Mouse (Mus musculus) C2C12 (cell line): ENCODE measurements around the gene Bcas3. TPM values are rescaled to one million over a fixed set of nuclear protein-coding genes. Genes with fewer than 3 reads are reported as not detected.
"Not testable (repeated sequence)": the region's sequence is repeated elsewhere in the genome, so short reads cannot be mapped to it uniquely, and the experiment has no call there.

Experiments
- H3K27me3 ChIP-seq: one replicate; pipeline ENCODE4 v1.6.1; 2011; ENCODE audit not compliant: control insufficient read depth, insufficient read depth, insufficient read length
- H3K36me3 ChIP-seq: one replicate; pipeline ENCODE4 v1.6.1; 2011; ENCODE audit not compliant: control insufficient read depth, insufficient read depth
- H3K4me3 ChIP-seq: one replicate; pipeline ENCODE4 v1.5.1; 2011; ENCODE audit warnings: mild to moderate bottlenecking, control low read depth; ENCODE audit not compliant: poor library complexity, insufficient read depth, severe bottlenecking
- H3K79me2 ChIP-seq: one replicate; pipeline ENCODE4 v1.6.1; 2011; ENCODE audit not compliant: control insufficient read depth, insufficient read depth
- H3K79me3 ChIP-seq: one replicate; pipeline ENCODE4 v1.6.1; 2011; ENCODE audit warnings: low read depth, control low read depth
- H3ac ChIP-seq: one replicate; pipeline ENCODE3; 2011; ENCODE audit warnings: low read depth; ENCODE audit not compliant: control insufficient read depth, insufficient read length
- CEBPB ChIP-seq: IDR thresholded peaks from one replicate; pipeline ENCODE4 v1.6.1; 2011; ENCODE audit warnings: low read depth, mild to moderate bottlenecking, control low read depth, moderate library complexity
- CTCF ChIP-seq: IDR thresholded peaks from one replicate; pipeline ENCODE4 v1.5.1; 2011; ENCODE audit not compliant: control insufficient read depth, insufficient read depth, insufficient read length
- FOSL1 ChIP-seq: IDR thresholded peaks from one replicate; pipeline ENCODE4 v1.8.0; 2011; ENCODE audit warnings: mild to moderate bottlenecking, low read length; ENCODE audit not compliant: poor library complexity, insufficient read depth, severe bottlenecking
- MAX ChIP-seq: IDR thresholded peaks from one replicate; pipeline ENCODE4 v1.6.1; 2011; ENCODE audit warnings: mild to moderate bottlenecking, control low read depth
- MYOD1 ChIP-seq: IDR thresholded peaks from one replicate; pipeline ENCODE4 v1.6.1; 2011; ENCODE audit warnings: low read depth; ENCODE audit not compliant: control insufficient read depth, insufficient read length
- MYOG ChIP-seq: IDR thresholded peaks from one replicate; pipeline ENCODE4 v1.6.1; 2011; ENCODE audit not compliant: control insufficient read depth, insufficient read length; ENCODE audit errors: extremely low read depth
- USF1 ChIP-seq: IDR thresholded peaks from one replicate; pipeline ENCODE4 v1.6.1; 2011; ENCODE audit warnings: low read depth, mild to moderate bottlenecking, control low read depth, moderate library complexity
- polyA plus RNA-seq: library from polyadenylated mRNA; unstranded; fragments of >200 nt; fragmentation: generic; extraction: Trizol; gene quantifications from one replicate; pipeline ENCODE4 v1.2.1, GENCODE M21; 2012; ENCODE audit warnings: missing spikeins

The Bcas3 gene
- polyA plus RNA-seq, 1 experiment, result 11.1 TPM

- H3ac ChIP-seq, result no peak overlapping the region
- TF ChIP-seq FOSL1 (no peak), CTCF (no peak), CEBPB (no peak), USF1 (no peak), MYOD1 (no peak), MAX (no peak), MYOG (no peak)
- no peaks in the 10 kb centered on the region for H3K36me3 ChIP-seq
- H3K4me3 ChIP-seq, result no peak overlapping the region
- H3K79me2 ChIP-seq, result no peaks in the 10 kb centered on the region
- no peaks in the 10 kb centered on the region for H3K79me3 ChIP-seq
- H3K27me3 ChIP-seq, result no peaks in the 10 kb centered on the region
Observed at GRCm38 (mm10) chr11:85712860-85713813, 360.2 kb downstream of the Bcas3 start.

- Histone ChIP-seq H3K79me3 (no peaks in the 10 kb centered on the region), H3K27me3 (no peaks in the 10 kb centered on the region), H3K79me2 (no peaks in the 10 kb centered on the region), H3K4me3 (no peak overlapping the region), H3ac (no peak overlapping the region), H3K36me3 (no peaks in the 10 kb centered on the region)
- TF ChIP-seq FOSL1 (no peak), MAX (no peak), CEBPB (no peak), MYOD1 (no peak), MYOG (no peak), USF1 (no peak), CTCF (no peak)
Observed at GRCm38 (mm10) chr11:85713814-85714208, 360.8 kb downstream of the Bcas3 start.

GRCm38 (mm10) chr11:85714312-85714931 is 361.5 kb downstream of the Bcas3 start:
- H3K79me3 ChIP-seq, result no peaks in the 10 kb centered on the region
- H3K27me3 ChIP-seq, result no peaks in the 10 kb centered on the region

GRCm38 (mm10) chr11:85716730-85717129 is 363.8 kb downstream of the Bcas3 start:
- H3K4me3 ChIP-seq, H3K36me3 ChIP-seq, H3K79me2 ChIP-seq, H3K79me3 ChIP-seq, H3ac ChIP-seq, H3K27me3 ChIP-seq: not testable (repeated sequence)

More at GRCm38 (mm10) chr11:85714312-85714931, 361.5 kb downstream of the Bcas3 start:
- H3K36me3 ChIP-seq, result no peaks in the 10 kb centered on the region
- H3K4me3 ChIP-seq, result no peak overlapping the region
- no peak overlapping the region for H3ac ChIP-seq
- TF ChIP-seq MAX, result no peak
- no peak for TF ChIP-seq USF1
- no peak for TF ChIP-seq CTCF
- no peak for TF ChIP-seq CEBPB
- no peak for TF ChIP-seq FOSL1
- TF ChIP-seq MYOG, result no peak
- TF ChIP-seq MYOD1, result no peak
- H3K79me2 ChIP-seq, result no peaks in the 10 kb centered on the region

GRCm38 (mm10) chr11:85719091-85719490 is 366.1 kb downstream of the Bcas3 start:
- Histone ChIP-seq H3K79me2 (no peaks in the 10 kb centered on the region), H3K27me3 (no peaks in the 10 kb centered on the region), H3K36me3 (no peaks in the 10 kb centered on the region), H3K4me3 (no peak overlapping the region), H3K79me3 (no peaks in the 10 kb centered on the region), H3ac (no peak overlapping the region)
- TF ChIP-seq MYOG (no peak), USF1 (no peak), FOSL1 (no peak), MYOD1 (no peak), CEBPB (no peak), CTCF (no peak), MAX (no peak)
